Mouse (Mus musculus): ENCODE results near the gene Igfbp5. TPM values are rescaled to one million over a fixed set of nuclear protein-coding genes. Genes with fewer than 3 reads are reported as not detected.

Igfbp5 gene
- total RNA-seq, 4 experiments from 2014 or later = 99.0 to 265 (median 164) TPM

GRCm38 (mm10) chr1:72868429-72869215, 6.1 kb downstream of the Igfbp5 start:
- DNase-seq = no peak

DNA sequence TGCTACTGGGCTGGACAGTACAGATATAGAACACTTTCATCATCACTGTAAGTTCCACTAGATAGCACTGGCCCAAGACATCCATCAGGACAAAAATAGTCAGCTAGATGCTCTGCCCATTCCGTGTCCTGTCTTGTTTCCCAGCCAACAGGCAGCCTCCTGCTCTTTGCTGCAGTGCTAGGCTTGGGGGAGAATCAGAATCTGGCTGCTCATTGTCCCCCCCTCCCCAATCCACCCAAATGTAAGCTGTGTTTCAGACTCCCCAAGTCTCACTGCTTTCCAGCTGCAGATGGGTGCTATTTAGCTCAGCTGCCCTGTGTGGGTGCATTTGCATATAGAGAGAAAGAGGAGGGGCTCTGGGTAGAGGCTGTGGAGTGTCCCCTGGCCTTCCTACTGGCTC, 7.3 kb downstream of the Igfbp5 start:
- no peak for DNase-seq

DNA sequence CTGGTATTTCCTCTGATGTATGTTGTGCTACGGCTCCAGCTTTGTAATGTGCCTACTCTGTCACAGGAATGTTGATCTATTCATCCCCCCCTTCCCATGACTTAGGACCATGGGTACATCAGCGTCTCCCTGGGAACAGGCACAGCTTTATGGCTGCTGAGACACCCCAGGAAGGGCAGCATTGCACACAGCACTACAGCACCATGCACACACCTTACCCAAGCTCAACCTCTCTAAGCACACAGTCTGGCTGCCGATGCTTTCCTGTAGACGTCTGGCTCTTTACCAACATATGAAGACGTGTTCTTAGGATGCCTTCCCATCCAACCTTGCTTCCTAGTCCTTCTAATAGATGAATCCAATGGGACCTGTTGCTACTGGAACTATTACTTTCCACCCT, 8.3 kb downstream of the Igfbp5 start:
- DNase-seq = no peak

DNA sequence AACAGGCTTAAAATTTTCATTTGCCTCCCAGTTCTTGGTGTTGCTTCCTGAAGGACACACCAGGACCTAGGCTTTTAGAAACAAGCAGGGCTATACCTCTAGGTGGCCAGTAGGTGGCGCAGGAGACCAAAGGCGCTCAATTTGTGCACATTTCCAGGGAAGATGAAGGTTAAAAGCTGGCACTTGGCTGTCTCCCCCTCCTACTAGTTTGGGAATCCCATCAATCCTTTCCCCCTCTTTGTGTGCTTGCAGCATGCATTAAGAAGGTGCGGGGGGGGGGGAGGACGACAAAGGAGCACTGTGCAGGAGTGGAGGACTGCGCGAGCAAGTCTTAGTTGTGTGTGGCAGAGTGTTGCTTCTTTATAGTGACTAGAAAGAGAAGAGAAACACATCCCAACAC, 8.8 kb downstream of the Igfbp5 start:
- DNase-seq = no peak

DNA sequence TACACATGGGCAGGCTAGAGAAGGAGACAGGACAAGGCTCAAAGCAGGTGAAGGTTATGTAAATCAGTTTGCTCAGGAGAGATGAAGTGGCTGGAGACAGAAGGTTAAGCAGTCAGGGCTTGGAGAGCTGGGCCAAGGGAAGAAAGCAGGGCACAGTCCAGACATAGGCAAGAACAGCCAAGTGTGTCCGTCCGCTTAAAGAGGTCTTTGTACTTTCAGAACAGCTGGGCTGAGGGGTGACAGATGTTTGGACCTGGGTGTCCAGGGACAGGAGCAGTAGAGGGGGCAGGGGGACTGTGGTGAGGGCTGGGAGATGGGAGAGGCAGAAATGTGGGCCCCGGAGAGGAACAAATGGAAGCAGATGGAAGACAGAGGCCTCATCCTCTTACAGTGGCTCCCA, 10.4 kb downstream of the Igfbp5 start:
- no peak for DNase-seq

GRCm38 (mm10) chr1:72863692-72864091, 11.0 kb downstream of the Igfbp5 start:
- no peak for DNase-seq

DNA sequence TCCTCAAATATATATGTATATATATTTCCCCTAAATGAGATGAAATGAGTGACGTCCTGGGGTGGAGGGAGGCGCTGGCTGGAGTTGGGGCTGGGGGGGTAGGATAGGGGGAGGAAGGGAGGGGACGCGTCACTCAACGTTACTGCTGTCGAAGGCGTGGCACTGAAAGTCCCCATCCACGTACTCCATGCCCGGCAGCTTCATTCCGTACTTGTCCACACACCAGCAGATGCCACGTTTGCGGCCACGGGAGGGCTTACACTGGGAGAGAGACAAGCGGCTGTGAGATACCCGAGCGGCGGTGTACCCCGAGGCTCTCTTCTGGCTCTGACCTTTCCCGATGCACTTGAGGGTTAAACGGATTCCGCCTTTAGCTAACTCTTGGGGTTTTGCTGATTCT, 12.4 kb downstream of the Igfbp5 start:
- no peak for DNase-seq

DNA sequence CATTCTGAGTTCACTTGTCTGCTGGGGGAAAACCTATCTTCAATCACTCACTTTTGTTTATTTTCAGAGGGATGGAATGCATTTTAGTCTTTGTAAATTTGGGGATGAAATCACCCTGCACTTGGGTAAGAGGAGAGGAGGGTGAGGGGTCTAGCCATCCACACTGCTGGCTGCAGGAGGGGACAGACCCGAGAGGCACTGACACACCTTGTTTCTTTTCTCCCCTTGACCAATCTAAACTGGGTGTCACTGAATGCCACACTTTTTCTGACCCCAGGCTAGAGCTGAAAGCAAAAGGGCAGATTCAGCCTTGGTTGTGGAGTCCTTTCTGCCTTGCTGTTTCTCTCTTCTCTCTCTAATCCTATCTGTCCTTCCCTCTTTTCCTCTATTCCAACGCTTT, 13.0 kb downstream of the Igfbp5 start:
- no peak for DNase-seq

DNA sequence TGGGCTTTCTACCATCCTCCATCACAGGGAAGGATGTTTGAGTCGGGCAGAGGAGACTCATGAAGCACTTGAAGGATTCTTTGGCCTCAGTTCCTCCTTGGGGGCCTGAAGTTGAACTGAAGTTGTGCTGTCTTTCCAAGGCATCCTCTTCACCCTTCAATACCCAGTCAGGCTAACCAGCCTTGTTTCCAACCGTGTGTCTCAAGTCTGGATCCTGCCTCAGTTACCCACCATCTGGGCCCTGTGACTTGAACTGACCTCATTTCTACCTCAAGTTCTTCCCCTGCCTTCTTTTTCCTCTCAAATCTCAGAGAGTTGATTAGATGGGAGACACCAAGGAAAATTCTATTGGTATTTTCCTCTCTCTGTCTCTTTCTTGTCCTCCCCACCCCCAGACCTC, 14.2 kb downstream of the Igfbp5 start:
- no peak for DNase-seq

DNA sequence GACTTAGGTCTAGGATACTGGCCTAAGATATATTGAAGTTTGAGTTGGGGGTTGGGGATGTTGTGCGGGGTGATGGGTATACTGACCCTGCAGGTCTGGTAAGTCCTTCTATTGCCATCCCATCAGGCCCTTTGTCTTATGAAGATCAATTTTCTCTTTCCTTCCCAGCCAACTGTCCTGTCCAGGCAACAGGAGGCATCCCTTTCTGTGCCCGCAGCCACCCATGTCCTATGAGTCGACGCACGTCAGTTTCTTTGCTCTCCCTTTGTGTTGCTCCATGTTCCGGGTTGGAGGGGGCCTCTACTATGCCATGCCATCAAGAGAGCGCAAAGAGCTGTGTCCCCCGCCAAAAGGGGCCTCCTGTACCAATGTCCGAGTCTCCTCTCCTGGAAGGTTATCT, 14.7 kb downstream of the Igfbp5 start:
- DNase-seq = no peak

- no peak for DNase-seq
These were observed 15.8 kb downstream of the Igfbp5 start for GRCm38 (mm10) chr1:72858874-72859273.

DNA sequence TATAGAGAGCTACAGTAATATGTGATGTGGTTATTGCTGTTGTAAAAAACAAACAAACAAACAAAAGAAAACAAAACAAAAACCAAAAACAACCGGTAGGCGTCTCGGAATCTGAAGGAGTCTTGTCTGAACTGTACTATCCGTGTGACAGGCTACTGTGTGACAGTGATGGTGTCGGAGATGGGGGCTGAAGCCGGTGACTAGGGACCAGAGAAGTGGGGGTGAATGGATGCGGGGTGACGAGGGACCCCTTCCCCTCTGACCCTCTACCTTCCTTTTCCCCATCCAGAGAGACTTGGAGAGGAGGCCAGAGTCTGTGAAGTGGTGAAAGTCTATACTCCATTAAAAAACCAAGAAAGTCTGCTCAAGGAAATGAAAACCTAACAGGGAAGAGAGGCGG, 16.4 kb downstream of the Igfbp5 start:
- DNase-seq = no peak

- DNase-seq = no peak
These were observed 17.1 kb downstream of the Igfbp5 start for GRCm38 (mm10) chr1:72857631-72858030.

DNA sequence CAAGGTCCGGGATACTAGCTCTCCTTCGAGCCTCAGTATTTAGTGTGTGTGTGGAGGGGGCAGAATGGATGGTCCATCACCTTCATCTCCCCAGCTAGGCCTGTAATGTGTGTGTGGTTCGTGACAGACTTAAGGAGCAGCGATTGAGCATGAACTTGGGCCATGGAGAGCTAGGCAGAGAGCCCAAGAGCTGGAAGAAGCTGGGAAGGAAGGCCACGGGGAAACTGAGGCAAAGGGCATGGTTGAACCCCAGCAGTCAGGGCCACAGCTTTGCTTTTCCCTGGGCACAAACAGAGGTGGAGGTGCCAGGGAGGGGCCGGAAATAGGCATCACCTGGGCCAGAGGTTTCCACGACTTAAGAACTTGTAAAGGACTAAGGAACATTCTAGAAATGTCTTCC, 17.5 kb downstream of the Igfbp5 start:
- no peak for DNase-seq

- DNase-seq = no peak
These were observed 18.3 kb downstream of the Igfbp5 start for GRCm38 (mm10) chr1:72856209-72856909.

- no peak for DNase-seq
These were observed 19.0 kb downstream of the Igfbp5 start for GRCm38 (mm10) chr1:72855729-72856128.

- DNase-seq = no peak
These were observed 20.1 kb downstream of the Igfbp5 start for GRCm38 (mm10) chr1:72854337-72855237.

- DNase-seq = no peak
These were observed 20.9 kb downstream of the Igfbp5 start for GRCm38 (mm10) chr1:72853759-72854158.

GRCm38 (mm10) chr1:72849037-72849436, 25.6 kb downstream of the Igfbp5 start:
- DNase-seq = no peak

DNA sequence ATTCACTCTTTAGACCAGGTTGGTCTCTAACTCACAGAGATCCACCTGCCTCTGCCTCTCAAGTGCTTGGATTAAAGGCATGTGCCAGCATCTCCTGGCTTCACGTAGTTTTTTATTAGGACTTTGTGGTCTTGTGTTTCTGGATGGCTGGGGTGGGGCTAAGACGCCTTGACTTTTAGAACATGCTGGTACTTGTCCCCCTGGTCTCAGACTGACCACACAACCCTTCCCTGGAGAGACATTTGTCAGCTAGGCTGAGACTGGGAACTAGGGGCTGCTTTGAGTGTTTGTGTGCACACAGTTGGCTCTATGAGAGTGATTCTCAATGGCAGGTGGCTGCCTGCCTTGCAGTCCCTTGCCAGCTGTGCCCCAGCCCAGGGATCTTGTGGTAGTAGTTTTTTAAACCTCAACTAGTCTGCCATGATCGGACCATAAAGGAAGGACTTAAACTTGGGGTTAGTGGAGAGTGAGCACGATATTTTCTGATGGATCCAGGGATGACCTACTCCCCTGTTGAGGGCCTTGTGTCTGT, 26.8 kb downstream of the Igfbp5 start:
- DNase-seq = no peak

GRCm38 (mm10) chr1:72844675-72845074, 30.0 kb downstream of the Igfbp5 start:
- no peak for DNase-seq

DNA sequence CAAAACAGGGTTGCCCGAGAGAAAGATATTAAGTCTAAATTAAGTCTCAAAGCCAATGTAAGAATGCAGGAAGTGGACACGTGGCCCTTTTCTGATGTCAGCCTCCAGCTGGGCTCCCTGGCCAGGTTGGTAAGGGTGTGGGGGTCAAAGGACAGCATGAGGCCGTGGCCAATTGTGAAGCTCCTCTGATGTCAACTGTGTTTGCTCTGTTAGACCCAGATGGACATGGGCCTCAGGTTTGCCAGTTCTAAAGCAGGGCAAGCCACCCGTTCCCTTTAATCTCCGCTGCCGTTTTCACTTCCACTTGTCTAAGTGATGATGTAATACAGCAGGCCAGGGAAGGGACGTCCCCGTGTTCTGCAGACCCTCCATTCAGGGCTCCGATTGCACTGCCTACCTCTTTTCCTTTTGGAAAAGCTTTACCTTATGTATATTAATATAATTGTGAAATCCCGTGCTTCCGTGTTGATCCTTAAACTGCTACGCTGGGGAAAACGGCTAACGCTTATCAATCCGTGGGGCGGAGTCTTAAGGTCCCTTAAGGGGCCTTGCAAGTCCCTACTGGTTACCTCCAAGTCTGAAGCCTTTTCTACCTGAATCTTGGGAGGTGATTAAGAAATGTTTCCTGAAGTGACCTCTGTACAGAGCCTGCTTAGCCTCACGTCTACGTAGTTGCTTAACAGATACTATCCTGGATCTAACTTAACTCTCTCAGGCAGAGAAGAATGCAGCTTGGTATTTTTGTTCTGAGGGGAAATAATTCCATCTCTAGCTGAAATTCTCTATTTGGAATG, 31.8 kb downstream of the Igfbp5 start:
- no peak for DNase-seq

Measured in adrenal gland, adult 8-10 months (tissue).